Mouse (Mus musculus): Measurements from ENCODE around the gene Kl.

GRCm38 (mm10) chr5:150996586-150996985, 44.2 kb downstream of the Kl start:
- TF ChIP-seq CTCF (conservative IDR thresholded peaks at IDR 0.05; ENCODE audit: insufficient read depth, insufficient read length, low read depth, low read length) (no peak), POLR2A (IDR thresholded peaks at IDR 0.05; ENCODE audit: low read depth, low read length) (no peak)

Measured in kidney, adult 2 months (tissue).